Mouse (Mus musculus) cortical plate, adult 2 months (tissue): ENCODE results near the gene Tnni3. TPM values are rescaled to one million over a fixed set of nuclear protein-coding genes. Genes with fewer than 3 reads are reported as not detected.

Experiments used
- H3K27ac ChIP-seq: fragments of 200-500 bp; 2 replicates; pipeline ENCODE4 v1.5.1; 2012; ENCODE audit warnings: low read length, control low read depth, inconsistent platforms; ENCODE audit not compliant: insufficient read depth
- H3K4me1 ChIP-seq: fragments of 200-500 bp; 2 replicates; pipeline ENCODE4 v1.6.1; 2011; ENCODE audit warnings: low read length; ENCODE audit not compliant: control insufficient read depth, insufficient read depth
- H3K4me3 ChIP-seq: fragments of 200-500 bp; 2 replicates; pipeline ENCODE4 v1.5.1; 2011; ENCODE audit warnings: mild to moderate bottlenecking, low read length, control low read depth; ENCODE audit not compliant: insufficient read depth
- CTCF ChIP-seq: fragments of 200-500 bp; IDR thresholded peaks from 2 replicates; pipeline ENCODE4 v1.5.1; 2011; ENCODE audit warnings: mild to moderate bottlenecking, control low read depth, low read length; ENCODE audit not compliant: insufficient read depth; ENCODE audit errors: extremely low read depth
- POLR2A ChIP-seq: fragments of 200-500 bp; IDR thresholded peaks from 2 replicates; pipeline ENCODE4 v1.6.1; 2011; ENCODE audit warnings: mild to moderate bottlenecking, low read length, control low read depth; ENCODE audit not compliant: insufficient read depth; ENCODE audit errors: extremely low read depth
- polyA plus RNA-seq: library from polyadenylated mRNA; depleted of rRNA; stranded (reverse); fragments of >200 nt; gene quantifications from 2 replicates; pipeline ENCODE4 v1.2.3, GENCODE M21; 2012

Tnni3 gene
- polyA plus RNA-seq, 1 experiment = 1.9 TPM

DNA sequence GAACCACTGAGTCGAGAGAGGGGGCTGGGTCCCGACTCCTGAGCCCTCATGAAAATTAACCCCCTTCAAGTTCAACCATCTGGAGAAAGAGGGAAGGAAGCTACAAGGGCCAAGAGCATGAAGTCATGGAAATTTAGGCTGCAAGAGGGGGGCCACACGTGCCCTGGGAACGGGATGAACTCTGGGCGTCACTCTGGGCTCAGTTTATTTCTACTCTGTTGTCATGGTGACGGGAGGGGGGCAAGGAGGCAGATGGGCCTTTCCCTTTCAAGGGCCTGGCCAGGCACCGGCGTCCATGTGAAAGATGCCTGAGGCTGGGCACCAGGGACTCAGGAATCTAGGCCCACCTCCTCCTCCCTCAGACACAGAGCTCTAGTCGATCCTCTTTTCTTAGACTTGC, 25.8 kb downstream of the Tnni3 start:
- H3K4me1 ChIP-seq = peaks cover 12% of the 10 kb centered on the region
- no peak overlapping the region for H3K4me3 ChIP-seq
- no peak overlapping the region for H3K27ac ChIP-seq
- TF ChIP-seq POLR2A (no peak), CTCF (no peak)

DNA sequence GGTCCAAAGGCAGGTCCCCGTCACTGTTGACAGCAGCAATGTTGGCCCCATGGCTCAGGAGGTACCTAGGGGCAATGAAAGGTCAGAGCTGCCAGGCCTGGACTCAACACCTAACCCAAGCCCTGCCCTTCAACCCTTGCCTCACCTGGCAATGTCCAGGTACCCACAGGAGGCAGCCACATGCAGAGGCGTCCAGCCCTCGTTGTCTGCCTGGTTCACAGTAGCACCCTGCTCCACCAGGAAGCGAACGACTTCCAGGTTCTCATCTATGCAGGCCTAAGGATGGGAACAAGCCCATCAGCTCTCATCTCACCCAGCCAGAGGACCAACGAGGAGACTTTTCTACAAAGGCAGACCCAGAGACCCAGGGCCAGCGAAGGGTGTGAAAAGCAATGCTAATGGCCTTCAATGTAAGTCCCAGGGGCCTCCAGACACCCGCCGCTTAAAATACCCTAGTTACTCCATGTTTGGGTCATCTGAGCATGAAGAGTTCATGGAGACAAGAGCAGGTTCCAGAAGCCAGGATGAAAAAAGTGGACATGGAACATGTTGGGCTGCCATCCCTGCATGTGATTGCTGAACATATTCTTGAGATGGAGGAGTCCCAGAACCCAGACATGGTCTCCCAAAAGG, 26.6 kb downstream of the Tnni3 start:
- H3K4me3 ChIP-seq = no peak overlapping the region
- TF ChIP-seq CTCF (no peak), POLR2A (no peak)
- no peak overlapping the region for H3K27ac ChIP-seq
- peaks cover 12% of the 10 kb centered on the region for H3K4me1 ChIP-seq

DNA sequence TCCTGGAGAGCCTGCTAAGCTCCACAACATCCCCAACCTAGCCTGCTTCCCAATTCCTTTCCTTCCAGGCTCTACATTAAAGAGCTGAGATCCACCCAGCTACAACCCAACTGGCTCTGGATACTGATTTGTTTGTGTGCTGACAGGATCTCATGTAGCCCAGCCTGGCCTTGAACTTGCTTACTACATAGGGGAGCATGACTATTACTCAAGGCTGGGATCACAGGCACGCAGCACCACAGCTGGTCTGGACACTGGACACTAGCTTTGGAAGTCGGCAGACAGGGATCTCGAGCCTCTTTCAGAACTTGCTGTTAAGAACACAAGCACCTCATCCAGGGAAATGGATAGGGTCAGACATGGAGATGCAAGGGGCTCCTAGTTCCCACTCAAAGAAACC, 27.6 kb downstream of the Tnni3 start:
- no peak for TF ChIP-seq POLR2A
- TF ChIP-seq CTCF = no peak
- Histone ChIP-seq H3K4me3 (no peak overlapping the region), H3K4me1 (peaks cover 12% of the 10 kb centered on the region), H3K27ac (no peak overlapping the region)

GRCm38 (mm10) chr7:4493991-4494390, 30.0 kb downstream of the Tnni3 start:
- Histone ChIP-seq H3K27ac (no peak overlapping the region), H3K4me1 (peaks cover 5% of the 10 kb centered on the region), H3K4me3 (no peak overlapping the region)
- TF ChIP-seq POLR2A (no peak), CTCF (no peak)

DNA sequence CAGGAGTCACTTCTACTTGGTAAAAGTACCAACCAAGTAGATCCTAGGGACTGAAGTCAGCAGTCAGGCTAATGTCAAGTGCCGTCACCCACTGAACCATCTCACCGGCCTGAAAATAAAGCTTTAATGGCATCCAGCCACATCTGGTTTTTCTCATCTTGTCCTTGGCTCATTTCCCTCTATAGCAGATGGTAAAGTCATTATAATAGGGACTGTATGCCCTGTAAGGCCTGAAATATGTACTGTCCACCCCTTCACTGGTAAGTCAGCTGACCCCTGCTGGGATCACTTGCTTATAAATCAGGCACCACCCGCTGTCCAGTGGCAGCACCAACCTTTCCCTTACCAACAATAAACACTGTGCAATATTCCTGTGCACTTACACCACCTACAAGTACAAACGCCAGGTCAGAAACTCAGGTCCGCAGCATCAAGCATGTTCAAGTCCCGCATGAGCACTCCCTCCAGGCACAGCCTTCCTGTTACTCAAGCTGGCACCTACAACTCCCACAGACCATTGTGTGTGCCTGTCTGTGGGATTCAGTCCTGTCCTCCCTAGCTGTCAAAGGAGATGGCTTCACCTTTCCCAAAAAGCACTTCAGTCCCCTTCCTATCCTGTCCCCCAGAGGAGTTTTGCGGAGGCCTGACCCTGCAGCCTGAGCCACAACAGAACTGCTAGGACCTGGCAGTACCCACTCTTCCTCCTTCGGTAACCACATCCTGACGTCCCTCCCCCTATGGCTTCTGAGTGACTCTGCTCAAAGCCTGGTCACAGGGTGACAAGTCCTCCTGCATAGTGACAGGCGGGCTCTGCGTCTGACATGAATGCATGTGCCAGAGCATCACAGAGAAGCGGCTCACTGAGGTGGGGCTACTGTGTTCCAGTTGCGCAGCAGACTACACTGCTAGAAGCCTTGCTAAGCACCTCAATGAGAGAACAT, 31.5 kb downstream of the Tnni3 start:
- no peaks in the 10 kb centered on the region; the same call in 1 of the 2 replicates for H3K4me1 ChIP-seq
- no peak overlapping the region for H3K27ac ChIP-seq
- TF ChIP-seq CTCF (no peak), POLR2A (no peak)
- no peak overlapping the region for H3K4me3 ChIP-seq

DNA sequence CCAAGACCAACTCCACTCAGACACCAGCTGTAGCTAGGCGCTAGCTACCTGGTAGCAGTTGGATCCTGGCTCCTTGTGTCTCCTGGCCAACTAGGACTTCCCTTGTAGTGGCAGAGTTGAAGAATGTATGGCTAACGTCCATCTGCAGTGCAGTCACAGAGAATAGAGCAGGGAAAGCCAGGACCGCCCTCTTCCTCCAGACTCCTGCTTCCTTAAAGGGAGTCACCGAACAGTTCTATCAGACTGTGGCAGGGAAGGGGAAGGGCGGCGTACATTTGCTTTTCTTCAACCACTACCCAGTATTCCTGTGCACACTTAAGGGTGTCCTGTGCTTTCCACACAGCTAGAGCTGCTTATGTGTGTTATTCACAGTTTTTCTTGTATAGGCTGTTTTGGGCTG, 32.7 kb downstream of the Tnni3 start:
- no peak overlapping the region for H3K4me3 ChIP-seq
- no peaks in the 10 kb centered on the region for H3K4me1 ChIP-seq
- no peak for TF ChIP-seq POLR2A
- TF ChIP-seq CTCF = no peak
- no peak overlapping the region for H3K27ac ChIP-seq

- no peak for TF ChIP-seq POLR2A
- no peak for TF ChIP-seq CTCF
- 0 out of 2 replicates have a peak, but pooled peaks cover 2% of the 10 kb centered on the region for H3K4me1 ChIP-seq
- H3K4me3 ChIP-seq = no peak overlapping the region
- H3K27ac ChIP-seq = no peak overlapping the region
Observed at GRCm38 (mm10) chr7:4482281-4482680, 41.7 kb downstream of the Tnni3 start.

- no peak overlapping the region for H3K4me3 ChIP-seq
- H3K27ac ChIP-seq = no peak overlapping the region
- 0 out of 2 replicates have a peak, but pooled peaks cover 2% of the 10 kb centered on the region for H3K4me1 ChIP-seq
- TF ChIP-seq CTCF (peak; percentile 58), POLR2A (no peak)
Observed at GRCm38 (mm10) chr7:4479674-4480073, 44.4 kb downstream of the Tnni3 start.

DNA sequence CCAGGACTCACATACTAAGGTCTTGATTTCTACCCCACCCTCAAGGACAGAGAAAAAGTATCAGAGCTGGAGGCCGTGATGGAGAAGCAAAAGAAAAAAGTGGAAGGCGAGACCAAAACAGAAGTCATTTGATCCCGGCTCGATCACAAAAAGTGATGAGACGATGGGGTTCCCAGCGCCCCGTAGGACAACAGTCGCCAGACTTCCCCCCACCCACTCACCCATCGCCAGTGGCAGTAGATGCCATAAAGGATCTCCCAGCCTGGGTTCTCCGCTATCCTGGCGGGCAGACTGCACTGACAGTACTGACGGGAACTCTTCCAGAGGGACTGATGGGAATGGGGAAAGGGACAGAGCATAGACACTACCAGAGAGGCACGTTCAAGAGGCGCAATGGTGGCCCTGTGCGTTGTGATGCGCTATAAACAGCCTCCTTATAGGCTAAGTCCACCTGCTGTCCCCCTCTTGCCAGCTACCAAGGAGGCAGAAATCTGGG, 45.2 kb downstream of the Tnni3 start:
- Histone ChIP-seq H3K4me1 (0 out of 2 replicates have a peak, but pooled peaks cover 2% of the 10 kb centered on the region), H3K27ac (no peak overlapping the region), H3K4me3 (peak overlapping the region; percentile 8)
- no peak for TF ChIP-seq CTCF
- no peak for TF ChIP-seq POLR2A
